Mouse (Mus musculus) kidney, postnatal 10 days (tissue): ENCODE data around the gene Stpg2.
"Not testable (repeated sequence)": the region's sequence is repeated elsewhere in the genome, so short reads cannot be mapped to it uniquely, and the experiment has no call there.

ENCODE experiments used
- DNase-seq: peaks from one replicate; pipeline ENCODE4 v3.0.0; 2021; ENCODE audit warnings: mixed read lengths

Stpg2 gene

GRCm38 (mm10) chr3:139495939-139496338 lies 290.4 kb downstream of the Stpg2 start:
- no peak for DNase-seq

GRCm38 (mm10) chr3:139502216-139502615 lies 296.7 kb downstream of the Stpg2 start:
- no peak for DNase-seq

GRCm38 (mm10) chr3:139509275-139509985 lies 303.9 kb downstream of the Stpg2 start:
- DNase-seq = no peak

- no peak for DNase-seq
Observed at GRCm38 (mm10) chr3:139578496-139578895, 373.0 kb downstream of the Stpg2 start.

- no peak for DNase-seq
Observed at GRCm38 (mm10) chr3:139581298-139581697, 375.8 kb downstream of the Stpg2 start.

- no peak for DNase-seq
Observed at GRCm38 (mm10) chr3:139599508-139599907, 394.0 kb downstream of the Stpg2 start.

GRCm38 (mm10) chr3:139608267-139608666 lies 402.8 kb downstream of the Stpg2 start:
- DNase-seq = not testable (repeated sequence)

- no peak for DNase-seq
Observed at GRCm38 (mm10) chr3:139614641-139615040, 409.1 kb downstream of the Stpg2 start.

GRCm38 (mm10) chr3:139615791-139616190 lies 410.3 kb downstream of the Stpg2 start:
- DNase-seq = no peak

GRCm38 (mm10) chr3:139637887-139638286 lies 432.4 kb downstream of the Stpg2 start:
- DNase-seq = no peak

GRCm38 (mm10) chr3:139651505-139651904 lies 446.0 kb downstream of the Stpg2 start:
- DNase-seq = no peak

- DNase-seq = no peak
Observed at GRCm38 (mm10) chr3:139659416-139659815, 453.9 kb downstream of the Stpg2 start.

GRCm38 (mm10) chr3:139662241-139662640 lies 456.7 kb downstream of the Stpg2 start:
- no peak for DNase-seq

- DNase-seq = no peak
Observed at GRCm38 (mm10) chr3:139663712-139664245, 458.3 kb downstream of the Stpg2 start.

GRCm38 (mm10) chr3:139665047-139665446 lies 459.6 kb downstream of the Stpg2 start:
- DNase-seq = no peak

- DNase-seq = no peak
Observed at GRCm38 (mm10) chr3:139676192-139676591, 470.7 kb downstream of the Stpg2 start.

- DNase-seq = no peak
Observed at GRCm38 (mm10) chr3:139676723-139677122, 471.2 kb downstream of the Stpg2 start.

GRCm38 (mm10) chr3:139704238-139704637 lies 498.7 kb downstream of the Stpg2 start:
- not testable (repeated sequence) for DNase-seq

GRCm38 (mm10) chr3:139707396-139707795 lies 501.9 kb downstream of the Stpg2 start:
- not testable (repeated sequence) for DNase-seq

GRCm38 (mm10) chr3:139709794-139710193 lies 504.3 kb downstream of the Stpg2 start:
- DNase-seq = no peak

GRCm38 (mm10) chr3:139728751-139729150 lies 523.3 kb downstream of the Stpg2 start:
- no peak for DNase-seq

- DNase-seq = no peak
Observed at GRCm38 (mm10) chr3:139729248-139729647, 523.8 kb downstream of the Stpg2 start.

GRCm38 (mm10) chr3:139733156-139733555 lies 527.7 kb downstream of the Stpg2 start:
- no peak for DNase-seq

- DNase-seq = no peak
Observed at GRCm38 (mm10) chr3:139739388-139739787, 533.9 kb downstream of the Stpg2 start.
